Mouse (Mus musculus) small intestine, adult 2 months (tissue): ENCODE measurements around the gene Fabp6. TPM values are rescaled to one million over a fixed set of nuclear protein-coding genes. Genes with fewer than 3 reads are reported as not detected.

Experiments used
- H3K27ac ChIP-seq: fragments of 200-500 bp; 2 replicates; pipeline ENCODE4 v1.5.1; 2012; ENCODE audit warnings: low read depth, low read length, control low read depth, inconsistent platforms; ENCODE audit not compliant: insufficient read depth
- H3K27me3 ChIP-seq: fragments of 200-500 bp; 2 replicates; pipeline ENCODE4 v1.6.1; 2012; ENCODE audit warnings: mild to moderate bottlenecking, moderate library complexity, low read length, inconsistent platforms; ENCODE audit not compliant: control insufficient read depth, insufficient read depth
- H3K36me3 ChIP-seq: fragments of 200-500 bp; 2 replicates; pipeline ENCODE4 v1.6.1; 2012; ENCODE audit warnings: mild to moderate bottlenecking, low read length, control low read depth, inconsistent platforms; ENCODE audit not compliant: control insufficient read depth, insufficient read depth
- H3K4me1 ChIP-seq: fragments of 200-500 bp; 2 replicates; pipeline ENCODE4 v1.6.1; 2012; ENCODE audit warnings: low read length, inconsistent platforms, mixed read lengths; ENCODE audit not compliant: control insufficient read depth, insufficient read depth, insufficient read length
- H3K4me3 ChIP-seq: fragments of 200-500 bp; 2 replicates; pipeline ENCODE4 v1.5.1; 2012; ENCODE audit warnings: low read depth, mild to moderate bottlenecking, control low read depth, inconsistent platforms, low read length, moderate library complexity
- CTCF ChIP-seq: fragments of 200-500 bp; IDR thresholded peaks from 2 replicates; pipeline ENCODE4 v1.5.1; 2012; ENCODE audit warnings: low read depth, mild to moderate bottlenecking, control low read depth, inconsistent platforms, low read length, moderate library complexity, mixed read lengths; ENCODE audit not compliant: insufficient replicate concordance, insufficient read length; ENCODE audit errors: extremely low read depth
- POLR2A ChIP-seq: fragments of 200-500 bp; IDR thresholded peaks from 2 replicates; pipeline ENCODE4 v1.6.1; 2012; ENCODE audit warnings: low read depth, mild to moderate bottlenecking, control low read depth, inconsistent platforms, low read length, moderate library complexity
- WGBS: fragments of 180-500 bp; shearing (Covaris S2); methylation state at CpG from one replicate; pipeline ENCODE4 v1.1.7; 2018; 5-methylcytosine and 5-hydroxymethylcytosine counted together
- polyA plus RNA-seq: library from polyadenylated mRNA; depleted of rRNA; stranded (reverse); fragments of >200 nt; gene quantifications from 2 replicates; pipeline ENCODE4 v1.2.3, GENCODE M21; 2012

Fabp6 gene
- polyA plus RNA-seq, 1 experiment: 6.0 TPM

GRCm38 (mm10) chr11:43604207-43604606 lies 2.9 kb upstream of the Fabp6 start:
- 68% methylated on average over 2 of the region's 2 CpGs for WGBS

GRCm38 (mm10) chr11:43589530-43590072 lies 11.7 kb downstream of the Fabp6 start:
- H3K4me1 ChIP-seq: no peaks in the 10 kb centered on the region
- WGBS: 72% methylated on average over 6 of the region's 6 CpGs
- H3K4me3 ChIP-seq: no peak overlapping the region
- TF ChIP-seq CTCF: no peak
- no peak for TF ChIP-seq POLR2A
- H3K27me3 ChIP-seq: no peaks in the 10 kb centered on the region
- peaks cover 12% of the 10 kb centered on the region for H3K36me3 ChIP-seq
- no peak overlapping the region for H3K27ac ChIP-seq

More at GRCm38 (mm10) chr11:43604207-43604606, 2.9 kb upstream of the Fabp6 start:
- Histone ChIP-seq H3K4me3 (no peak overlapping the region), H3K27ac (no peak overlapping the region), H3K4me1 (no peaks in the 10 kb centered on the region), H3K36me3 (no peaks in the 10 kb centered on the region), H3K27me3 (no peaks in the 10 kb centered on the region)
- no peak for TF ChIP-seq CTCF
- TF ChIP-seq POLR2A: no peak

- TF ChIP-seq POLR2A: no peak
- peak; percentile 72; the same call in 1 of the 2 replicates for TF ChIP-seq CTCF
- Histone ChIP-seq H3K36me3 (peaks cover 19% of the 10 kb centered on the region), H3K4me1 (no peaks in the 10 kb centered on the region), H3K4me3 (no peak within 1 kb of the TSS), H3K27me3 (no peaks in the 10 kb centered on the region), H3K27ac (no peak within 1 kb of the TSS)
- WGBS: 68% methylated on average over 7 of the region's 7 CpGs
Observed at GRCm38 (mm10) chr11:43586324-43587090, 14.8 kb downstream of the Fabp6 start, which contains the start of gene 4933415A04Rik. Gene 4933415A04Rik (plus strand): TSS chr11:43587040.

- H3K27me3 ChIP-seq: no peaks in the 10 kb centered on the region
- no peak overlapping the region for H3K4me3 ChIP-seq
- H3K4me1 ChIP-seq: no peaks in the 10 kb centered on the region
- TF ChIP-seq POLR2A (no peak), CTCF (no peak)
- H3K36me3 ChIP-seq: peaks cover 21% of the 10 kb centered on the region
- 92% methylated on average over 22 of the region's 22 CpGs for WGBS
- no peak overlapping the region for H3K27ac ChIP-seq
Observed at GRCm38 (mm10) chr11:43585211-43586005, 15.9 kb downstream of the Fabp6 start.

- Histone ChIP-seq H3K27me3 (no peaks in the 10 kb centered on the region), H3K36me3 (peaks cover 4% of the 10 kb centered on the region; the same call in 1 of the 2 replicates), H3K4me1 (no peaks in the 10 kb centered on the region), H3K4me3 (no peak overlapping the region), H3K27ac (no peak overlapping the region)
- TF ChIP-seq CTCF (no peak), POLR2A (no peak)
- WGBS: 82% methylated on average over 11 of the region's 11 CpGs
Observed at GRCm38 (mm10) chr11:43577713-43578478, 23.4 kb downstream of the Fabp6 start.

- Histone ChIP-seq H3K27me3 (no peaks in the 10 kb centered on the region), H3K27ac (no peak overlapping the region), H3K4me3 (no peak overlapping the region), H3K4me1 (no peaks in the 10 kb centered on the region), H3K36me3 (peaks cover 2% of the 10 kb centered on the region; the same call in 1 of the 2 replicates)
- WGBS: 64% methylated on average over 9 of the region's 9 CpGs
- TF ChIP-seq CTCF (no peak), POLR2A (no peak)
Observed at GRCm38 (mm10) chr11:43575376-43576151, 25.8 kb downstream of the Fabp6 start.
